Mouse (Mus musculus): ENCODE results near the gene Acss1. TPM values are rescaled to one million over a fixed set of nuclear protein-coding genes. Genes with fewer than 3 reads are reported as not detected.

Acss1 gene
- polyA plus RNA-seq, 1 experiment from 2014 or later: 9.2 TPM

DNA sequence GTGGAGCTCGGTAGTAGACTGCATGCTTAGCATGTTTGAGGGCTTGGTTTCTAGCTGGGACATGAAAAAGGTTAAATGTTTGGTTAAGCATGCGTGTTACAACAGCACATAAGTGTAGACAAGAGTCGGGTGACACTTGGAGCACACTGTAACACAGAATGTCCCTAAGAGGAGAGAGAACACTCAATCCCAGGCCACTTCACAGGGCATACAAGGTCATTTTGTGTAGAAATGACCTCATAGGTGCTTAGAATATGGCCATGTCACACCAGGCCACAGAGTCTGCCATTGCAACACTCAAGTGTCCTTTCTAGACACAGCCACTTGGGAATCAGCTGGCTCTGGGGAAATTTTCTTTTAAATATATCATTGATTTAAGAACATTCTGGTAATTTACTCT is 44.3 kb downstream of the Acss1 start:
- no peaks in the 10 kb centered on the region for H3K9me3 ChIP-seq (replicated peaks)
- no peak overlapping the region for H3K4me3 ChIP-seq
- H3K27ac ChIP-seq (replicated peaks): no peak overlapping the region
- WGBS: 92% methylated on average over 3 of the region's 3 CpGs
- no peaks in the 10 kb centered on the region for H3K36me3 ChIP-seq
- DNase-seq (ENCODE audit: low spot score): no peak
- no peaks in the 10 kb centered on the region for H3K27me3 ChIP-seq (ENCODE audit: low read depth, poor library complexity, severe bottlenecking)
- H3K4me1 ChIP-seq: no peaks in the 10 kb centered on the region

GRCm38 (mm10) chr2:150621698-150622097 is 46.6 kb downstream of the Acss1 start:
- Histone ChIP-seq H3K4me3 (no peak overlapping the region), H3K27ac (replicated peaks) (no peak overlapping the region), H3K4me1 (no peaks in the 10 kb centered on the region), H3K36me3 (no peaks in the 10 kb centered on the region), H3K27me3 (ENCODE audit: low read depth, poor library complexity, severe bottlenecking) (no peaks in the 10 kb centered on the region), H3K9me3 (replicated peaks) (no peaks in the 10 kb centered on the region)
- DNase-seq (ENCODE audit: low spot score): no peak
- WGBS: 74% methylated on average over 3 of the region's 3 CpGs

GRCm38 (mm10) chr2:150610097-150610496 is 58.2 kb downstream of the Acss1 start:
- DNase-seq (ENCODE audit: low spot score): no peak
- no peaks in the 10 kb centered on the region for H3K27me3 ChIP-seq (ENCODE audit: low read depth, poor library complexity, severe bottlenecking)
- H3K4me3 ChIP-seq: no peak overlapping the region
- H3K4me1 ChIP-seq: peaks cover 14% of the 10 kb centered on the region
- 82% methylated on average over 3 of the region's 3 CpGs for WGBS
- H3K36me3 ChIP-seq: no peaks in the 10 kb centered on the region
- H3K9me3 ChIP-seq (replicated peaks): no peaks in the 10 kb centered on the region
- H3K27ac ChIP-seq (replicated peaks): no peak overlapping the region

DNA sequence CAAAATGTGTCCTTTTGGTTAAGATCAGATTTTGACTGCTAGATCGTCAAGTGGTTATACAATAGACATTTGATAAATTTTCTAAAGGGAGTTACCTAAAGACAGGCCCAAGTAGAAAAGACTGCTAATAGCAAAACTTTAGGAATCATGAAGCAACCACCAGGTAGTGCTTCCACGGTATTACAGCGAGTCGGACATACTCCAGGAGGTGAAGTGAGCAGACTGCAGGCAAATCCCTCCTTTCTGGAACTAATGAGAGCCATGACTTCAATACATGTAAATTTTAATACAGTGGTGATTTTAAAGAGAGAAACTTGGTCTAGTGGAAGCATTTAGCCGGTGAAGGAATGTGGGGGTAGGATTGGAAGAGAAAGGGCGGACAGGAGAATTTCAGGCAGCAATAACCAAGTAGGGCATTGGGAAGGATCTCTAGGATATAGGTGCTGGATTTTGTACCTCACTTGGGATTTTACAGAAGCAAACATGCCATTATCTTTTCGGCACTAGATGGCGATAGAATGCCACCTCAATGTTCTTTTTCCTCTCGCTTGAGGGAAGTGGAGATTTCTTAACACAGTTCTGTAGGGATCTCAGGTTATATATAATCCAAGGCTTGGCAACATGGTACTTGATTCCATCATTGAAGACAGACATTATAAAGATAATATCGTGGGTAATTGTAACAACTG is 59.3 kb downstream of the Acss1 start:
- Histone ChIP-seq H3K27ac (replicated peaks) (peak overlapping the region; percentile 74), H3K36me3 (no peaks in the 10 kb centered on the region), H3K4me3 (peak overlapping the region; percentile 90), H3K9me3 (replicated peaks) (no peaks in the 10 kb centered on the region), H3K27me3 (ENCODE audit: low read depth, poor library complexity, severe bottlenecking) (no peaks in the 10 kb centered on the region), H3K4me1 (peaks cover 14% of the 10 kb centered on the region)
- 2% methylated on average over 10 of the region's 10 CpGs for WGBS
- DNase-seq (ENCODE audit: low spot score): peak; percentile 53

- Histone ChIP-seq H3K36me3 (no peaks in the 10 kb centered on the region), H3K27me3 (ENCODE audit: low read depth, poor library complexity, severe bottlenecking) (no peaks in the 10 kb centered on the region), H3K9me3 (replicated peaks) (no peaks in the 10 kb centered on the region), H3K27ac (replicated peaks) (peak within 1 kb of the TSS; percentile 74), H3K4me3 (peak within 1 kb of the TSS; percentile 90), H3K4me1 (peaks cover 14% of the 10 kb centered on the region)
- peak; percentile 95 for DNase-seq (ENCODE audit: low spot score)
- WGBS: under 1% methylated on average over 42 of the region's 42 CpGs
These were observed 60.1 kb downstream of the Acss1 start, which contains the start of gene Apmap for GRCm38 (mm10) chr2:150608087-150608799. Apmap (minus strand) TSS chr2:150608567.

- Histone ChIP-seq H3K27ac (replicated peaks) (no peak overlapping the region), H3K4me3 (peak overlapping the region; percentile 90)
- WGBS: 67% methylated on average over 1 of the region's 1 CpGs
These were observed 61.2 kb downstream of the Acss1 start for GRCm38 (mm10) chr2:150607086-150607485.

GRCm38 (mm10) chr2:150604802-150605201 is 63.5 kb downstream of the Acss1 start:
- Histone ChIP-seq H3K4me3 (no peak overlapping the region), H3K9me3 (replicated peaks) (no peaks in the 10 kb centered on the region), H3K27me3 (ENCODE audit: low read depth, poor library complexity, severe bottlenecking) (no peaks in the 10 kb centered on the region), H3K36me3 (no peaks in the 10 kb centered on the region), H3K4me1 (peaks cover 14% of the 10 kb centered on the region), H3K27ac (replicated peaks) (no peak overlapping the region)
- WGBS: 80% methylated on average over 2 of the region's 2 CpGs
- no peak for DNase-seq (ENCODE audit: low spot score)

More at GRCm38 (mm10) chr2:150607086-150607485, 61.2 kb downstream of the Acss1 start:
- DNase-seq (ENCODE audit: low spot score): no peak
- no peaks in the 10 kb centered on the region for H3K9me3 ChIP-seq (replicated peaks)
- H3K27me3 ChIP-seq (ENCODE audit: low read depth, poor library complexity, severe bottlenecking): no peaks in the 10 kb centered on the region
- H3K36me3 ChIP-seq: no peaks in the 10 kb centered on the region
- peaks cover 14% of the 10 kb centered on the region for H3K4me1 ChIP-seq

DNA sequence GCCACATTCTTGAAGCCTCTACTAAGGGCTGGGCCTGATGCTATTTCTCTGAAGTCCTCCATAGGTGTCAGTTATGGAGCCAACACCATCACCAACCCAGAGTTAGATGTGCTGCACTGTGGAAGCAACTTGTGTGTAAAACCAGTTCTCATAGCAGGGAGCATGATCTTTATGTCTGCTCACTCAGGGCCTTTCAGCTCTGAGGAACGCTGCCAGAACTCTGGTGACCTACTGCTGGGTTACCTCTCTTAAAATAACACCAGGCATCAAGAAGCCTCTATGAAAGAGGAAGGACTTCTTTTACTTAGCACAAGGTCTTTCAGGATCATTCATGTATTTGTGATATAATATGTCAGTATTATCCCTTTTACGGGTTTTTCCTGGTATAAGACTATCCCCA is 66.1 kb downstream of the Acss1 start:
- 94% methylated on average over 2 of the region's 2 CpGs for WGBS
- no peak for DNase-seq (ENCODE audit: low spot score)
- H3K4me3 ChIP-seq: no peak overlapping the region

DNA sequence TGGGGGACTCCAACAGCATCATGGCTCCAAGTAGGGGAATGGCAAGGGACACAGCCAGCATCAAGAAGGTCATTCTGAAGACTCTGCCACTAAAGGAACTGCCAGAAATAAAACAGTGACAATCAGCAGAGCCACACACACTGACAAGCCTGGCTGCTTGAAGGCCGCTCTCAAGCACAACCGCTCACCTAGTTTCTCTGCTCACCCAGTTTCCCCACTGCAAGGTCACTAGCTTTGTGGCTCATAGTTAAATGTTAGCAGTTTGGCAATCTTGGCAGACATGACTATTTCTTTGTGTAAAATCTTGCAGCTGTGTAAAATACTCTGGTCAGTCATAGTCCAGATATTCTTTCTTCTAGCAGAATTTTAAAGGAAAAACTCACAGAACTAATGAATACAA is 68.0 kb downstream of the Acss1 start:
- 94% methylated on average over 2 of the region's 2 CpGs for WGBS
- H3K9me3 ChIP-seq (replicated peaks): no peaks in the 10 kb centered on the region
- H3K4me3 ChIP-seq: no peak overlapping the region
- H3K36me3 ChIP-seq: 0 out of 2 replicates have a peak, but pooled peaks cover 5% of the 10 kb centered on the region
- no peaks in the 10 kb centered on the region for H3K27me3 ChIP-seq (ENCODE audit: low read depth, poor library complexity, severe bottlenecking)
- H3K4me1 ChIP-seq: no peaks in the 10 kb centered on the region
- H3K27ac ChIP-seq (replicated peaks): no peak overlapping the region
- no peak for DNase-seq (ENCODE audit: low spot score)

More for the DNA sequence above, 66.1 kb downstream of the Acss1 start:
- Histone ChIP-seq H3K27ac (replicated peaks) (no peak overlapping the region), H3K9me3 (replicated peaks) (no peaks in the 10 kb centered on the region), H3K36me3 (no peaks in the 10 kb centered on the region), H3K4me1 (peaks cover 2% of the 10 kb centered on the region), H3K27me3 (ENCODE audit: low read depth, poor library complexity, severe bottlenecking) (no peaks in the 10 kb centered on the region)

- Histone ChIP-seq H3K36me3 (peaks cover 23% of the 10 kb centered on the region), H3K27ac (replicated peaks) (no peak overlapping the region), H3K9me3 (replicated peaks) (no peaks in the 10 kb centered on the region), H3K27me3 (ENCODE audit: low read depth, poor library complexity, severe bottlenecking) (no peaks in the 10 kb centered on the region), H3K4me3 (no peak overlapping the region), H3K4me1 (no peaks in the 10 kb centered on the region)
- 87% methylated on average over 3 of the region's 3 CpGs for WGBS
- DNase-seq (ENCODE audit: low spot score): no peak
These were observed 72.7 kb downstream of the Acss1 start for GRCm38 (mm10) chr2:150595411-150596190.

DNA sequence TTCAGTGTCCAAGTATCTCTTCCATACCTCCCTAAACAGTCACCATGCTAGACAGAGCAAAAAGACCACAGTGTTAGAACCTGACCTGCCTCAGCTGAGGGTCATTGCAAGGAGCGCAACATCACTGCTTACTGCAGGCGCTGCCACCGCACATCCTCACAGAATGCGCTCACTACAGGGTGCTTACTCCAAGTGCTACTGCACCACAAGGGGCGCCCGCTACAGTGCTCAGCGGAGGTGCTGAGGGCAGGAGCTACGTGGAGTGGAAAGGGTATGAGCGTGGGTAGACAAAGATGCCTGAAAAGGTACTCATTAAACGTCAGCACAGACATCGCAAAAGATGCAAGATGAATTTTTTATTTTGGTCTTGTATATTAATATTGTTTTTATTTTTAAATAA is 79.2 kb downstream of the Acss1 start:
- Histone ChIP-seq H3K36me3 (peaks cover 69% of the 10 kb centered on the region), H3K4me3 (no peak overlapping the region), H3K9me3 (replicated peaks) (no peaks in the 10 kb centered on the region), H3K27me3 (ENCODE audit: low read depth, poor library complexity, severe bottlenecking) (no peaks in the 10 kb centered on the region), H3K27ac (replicated peaks) (no peak overlapping the region), H3K4me1 (no peaks in the 10 kb centered on the region)
- no peak for DNase-seq (ENCODE audit: low spot score)
- 68% methylated on average over 11 of the region's 11 CpGs for WGBS

DNA sequence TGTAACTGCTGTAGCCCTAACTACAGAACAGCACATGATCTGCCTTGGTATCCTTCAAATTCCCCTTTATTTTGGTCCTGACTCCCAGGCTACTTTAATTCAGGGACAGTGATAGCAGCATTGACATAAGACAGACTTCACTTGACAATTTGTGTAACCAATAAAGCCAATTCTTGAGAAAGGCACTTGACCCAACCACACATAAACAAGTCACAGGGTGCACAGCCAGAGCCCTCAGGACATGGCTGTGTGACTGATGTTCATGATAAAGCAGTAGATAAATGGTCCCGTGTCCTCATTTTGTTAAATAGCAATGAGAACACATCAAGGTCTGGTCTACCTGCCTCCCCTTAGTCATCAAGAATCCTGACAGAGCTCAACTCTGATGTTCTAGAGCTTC is 88.7 kb downstream of the Acss1 start:
- no peak for DNase-seq (ENCODE audit: low spot score)
- Histone ChIP-seq H3K27ac (replicated peaks) (no peak overlapping the region), H3K4me1 (no peaks in the 10 kb centered on the region), H3K9me3 (replicated peaks) (no peaks in the 10 kb centered on the region), H3K27me3 (ENCODE audit: low read depth, poor library complexity, severe bottlenecking) (no peaks in the 10 kb centered on the region), H3K4me3 (no peak overlapping the region), H3K36me3 (peaks cover 17% of the 10 kb centered on the region)
- 98% methylated on average over 1 of the region's 1 CpGs for WGBS
